Mouse (Mus musculus): ENCODE results near the gene Phlda3. TPM values are rescaled to one million over a fixed set of nuclear protein-coding genes. Genes with fewer than 3 reads are reported as not detected.
A peak's percentile ranks its signal among the peaks of the same experiment; 100 is the strongest.

The Phlda3 gene
- polyA plus RNA-seq, 1 experiment from 2014 or later: 4.0 TPM

DNA sequence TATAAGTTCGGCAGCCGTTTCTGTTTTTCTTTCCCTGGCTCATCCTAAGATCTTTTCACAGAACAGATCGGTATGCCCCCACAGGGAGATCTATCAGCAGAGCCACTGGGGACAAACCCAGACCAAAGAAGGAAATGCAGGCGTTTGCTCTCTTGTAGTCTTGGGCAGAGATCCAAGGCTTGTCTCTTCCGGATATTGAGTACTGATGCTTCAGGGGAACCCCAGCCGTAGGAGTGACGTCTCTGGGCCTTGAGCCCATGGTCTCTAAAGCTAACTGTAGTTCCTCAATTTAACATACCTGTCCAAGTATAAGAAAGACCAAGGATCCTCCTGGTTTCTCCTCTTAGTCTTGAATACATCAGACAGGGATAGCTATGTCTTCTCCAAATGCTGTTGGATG is 40.0 kb upstream of the Phlda3 start:
- DNase-seq: no peak
- Histone ChIP-seq H3K27ac (ENCODE audit: low read depth) (no peak overlapping the region), H3K4me2 (ENCODE audit: low read depth, low read length) (no peak overlapping the region), H3K36me3 (replicated peaks; ENCODE audit: insufficient read depth, low read length) (no peaks in the 10 kb centered on the region), H3K9ac (replicated peaks) (no peak overlapping the region), H3K4me3 (ENCODE audit: low read depth, low read length) (no peak overlapping the region), H3K27me3 (ENCODE audit: insufficient read depth, low read length) (no peaks in the 10 kb centered on the region), H3K9me3 (ENCODE audit: low read length) (no peaks in the 10 kb centered on the region), H3K4me1 (ENCODE audit: insufficient read depth) (peaks cover 18% of the 10 kb centered on the region)
- 47% methylated on average over 7 of the region's 7 CpGs for whole genome bisulfite sequencing (ENCODE audit: insufficient replicate concordance)
- ATAC-seq: no peak
- TF ChIP-seq EP300 (IDR thresholded peaks at IDR 0.05; ENCODE audit: low read depth) (no peak), CTCF (IDR thresholded peaks at IDR 0.05; ENCODE audit: low read depth) (no peak)

DNA sequence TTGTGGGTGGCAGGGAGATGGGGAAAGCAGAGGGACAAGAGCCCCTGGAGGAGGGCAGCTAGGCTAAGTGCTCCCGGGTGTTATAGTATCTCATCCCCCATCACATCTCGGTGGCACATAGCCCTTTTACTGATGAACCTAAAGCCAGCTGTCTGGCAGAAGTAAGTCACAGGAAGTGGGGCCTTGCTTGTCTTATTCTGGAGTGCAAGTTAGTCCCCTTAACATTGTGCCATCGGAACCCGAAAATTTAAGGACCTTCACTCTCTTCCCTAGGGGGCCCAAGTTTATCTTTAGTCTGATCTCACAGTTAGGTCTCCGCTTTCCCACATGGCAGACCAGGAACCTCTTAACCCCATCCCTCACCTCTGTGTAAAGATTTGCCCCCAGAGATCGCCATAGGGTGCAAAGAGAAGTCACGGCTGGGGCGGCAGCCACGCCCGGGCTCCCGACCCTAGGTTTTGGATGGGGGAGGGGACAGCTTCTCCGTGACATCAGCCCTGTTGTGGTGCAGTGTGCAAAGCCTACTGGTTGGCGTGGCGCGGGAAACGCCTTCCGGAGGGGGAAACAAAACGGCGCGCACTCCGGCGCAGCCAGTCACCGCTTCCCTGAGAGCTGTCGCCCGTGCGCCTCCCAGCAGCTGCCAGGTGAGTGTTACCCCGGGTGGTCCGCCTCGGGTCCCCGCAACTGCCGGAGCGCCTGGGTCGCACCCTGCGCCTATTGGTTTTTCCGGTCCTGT is 37.1 kb upstream of the Phlda3 start:
- H3K4me1 ChIP-seq (ENCODE audit: insufficient read depth): peaks cover 26% of the 10 kb centered on the region
- H3K27ac ChIP-seq (ENCODE audit: low read depth): peak overlapping the region; percentile 88
- ATAC-seq (peak; percentile 96), DNase-seq (peak; percentile 91)
- TF ChIP-seq CTCF (IDR thresholded peaks at IDR 0.05; ENCODE audit: low read depth) (no peak), EP300 (IDR thresholded peaks at IDR 0.05; ENCODE audit: low read depth) (no peak)
- no peaks in the 10 kb centered on the region for H3K9me3 ChIP-seq (ENCODE audit: low read length)
- 2% methylated on average over 35 of the region's 35 CpGs for WGBS (ENCODE audit: insufficient replicate concordance)
- H3K27me3 ChIP-seq (ENCODE audit: insufficient read depth, low read length): no peaks in the 10 kb centered on the region
- no peaks in the 10 kb centered on the region for H3K36me3 ChIP-seq (replicated peaks; ENCODE audit: insufficient read depth, low read length)
- H3K4me2 ChIP-seq (ENCODE audit: low read depth, low read length): peak overlapping the region; percentile 92
- H3K4me3 ChIP-seq (ENCODE audit: low read depth, low read length): peak overlapping the region; percentile 83
- peak overlapping the region; percentile 88 for H3K9ac ChIP-seq (replicated peaks)

DNA sequence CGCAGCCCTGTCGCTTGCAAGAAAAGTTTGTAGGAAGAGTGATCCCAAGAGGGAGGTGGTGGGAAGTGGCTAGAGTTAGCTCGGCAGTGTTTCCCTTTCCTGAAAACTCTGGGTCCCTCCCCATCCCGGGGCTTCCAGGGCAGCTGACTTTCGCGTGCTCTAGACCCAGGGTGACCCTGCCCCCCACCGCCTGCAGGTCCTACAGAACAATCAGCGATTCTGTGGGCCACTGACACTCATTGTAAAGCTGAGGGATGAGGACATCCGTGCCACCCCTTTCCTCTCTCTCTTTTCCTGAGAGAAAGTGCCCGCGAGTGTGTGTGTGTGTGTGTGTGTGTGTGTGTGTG is 36.6 kb upstream of the Phlda3 start:
- DNase-seq (no peak), ATAC-seq (peak; percentile 67)
- peak overlapping the region; percentile 88 for H3K9ac ChIP-seq (replicated peaks)
- H3K27ac ChIP-seq (ENCODE audit: low read depth): peak overlapping the region; percentile 88
- H3K4me3 ChIP-seq (ENCODE audit: low read depth, low read length): peak overlapping the region; percentile 83
- no peaks in the 10 kb centered on the region for H3K36me3 ChIP-seq (replicated peaks; ENCODE audit: insufficient read depth, low read length)
- peak overlapping the region; percentile 92 for H3K4me2 ChIP-seq (ENCODE audit: low read depth, low read length)
- TF ChIP-seq EP300 (IDR thresholded peaks at IDR 0.05; ENCODE audit: low read depth) (no peak), CTCF (IDR thresholded peaks at IDR 0.05; ENCODE audit: low read depth) (no peak)
- peaks cover 27% of the 10 kb centered on the region for H3K4me1 ChIP-seq (ENCODE audit: insufficient read depth)
- under 1% methylated on average over 11 of the region's 11 CpGs for WGBS (ENCODE audit: insufficient replicate concordance)
- H3K9me3 ChIP-seq (ENCODE audit: low read length): no peaks in the 10 kb centered on the region
- no peaks in the 10 kb centered on the region for H3K27me3 ChIP-seq (ENCODE audit: insufficient read depth, low read length)

DNA sequence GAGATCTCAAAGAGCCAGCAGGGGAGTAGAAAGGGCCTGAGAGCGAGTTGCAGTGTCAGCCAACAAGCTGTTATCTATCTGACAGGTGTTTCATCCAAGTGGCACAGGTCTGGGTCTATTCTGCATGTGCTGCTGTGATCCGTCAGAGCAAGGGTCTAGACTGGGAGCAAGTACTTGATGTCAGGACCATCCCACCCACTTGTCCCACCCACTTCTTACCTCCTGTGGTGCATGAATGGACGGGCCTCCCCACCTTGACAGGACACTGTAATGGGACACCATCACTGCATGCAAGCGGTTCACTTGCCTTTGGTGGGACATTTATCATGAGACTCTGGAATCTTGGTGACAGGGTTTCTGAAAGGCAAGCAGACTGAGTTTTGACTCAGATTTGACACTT is 36.1 kb upstream of the Phlda3 start:
- H3K36me3 ChIP-seq (replicated peaks; ENCODE audit: insufficient read depth, low read length): no peaks in the 10 kb centered on the region
- WGBS (ENCODE audit: insufficient replicate concordance): 17% methylated on average over 4 of the region's 4 CpGs
- ATAC-seq (no peak), DNase-seq (no peak)
- H3K4me2 ChIP-seq (ENCODE audit: low read depth, low read length): peak overlapping the region; percentile 92
- no peaks in the 10 kb centered on the region for H3K9me3 ChIP-seq (ENCODE audit: low read length)
- peak overlapping the region; percentile 88 for H3K27ac ChIP-seq (ENCODE audit: low read depth)
- H3K27me3 ChIP-seq (ENCODE audit: insufficient read depth, low read length): no peaks in the 10 kb centered on the region
- H3K9ac ChIP-seq (replicated peaks): peak overlapping the region; percentile 88
- H3K4me3 ChIP-seq (ENCODE audit: low read depth, low read length): peak overlapping the region; percentile 83
- TF ChIP-seq CTCF (IDR thresholded peaks at IDR 0.05; ENCODE audit: low read depth) (no peak), EP300 (IDR thresholded peaks at IDR 0.05; ENCODE audit: low read depth) (no peak)
- H3K4me1 ChIP-seq (ENCODE audit: insufficient read depth): peaks cover 31% of the 10 kb centered on the region

DNA sequence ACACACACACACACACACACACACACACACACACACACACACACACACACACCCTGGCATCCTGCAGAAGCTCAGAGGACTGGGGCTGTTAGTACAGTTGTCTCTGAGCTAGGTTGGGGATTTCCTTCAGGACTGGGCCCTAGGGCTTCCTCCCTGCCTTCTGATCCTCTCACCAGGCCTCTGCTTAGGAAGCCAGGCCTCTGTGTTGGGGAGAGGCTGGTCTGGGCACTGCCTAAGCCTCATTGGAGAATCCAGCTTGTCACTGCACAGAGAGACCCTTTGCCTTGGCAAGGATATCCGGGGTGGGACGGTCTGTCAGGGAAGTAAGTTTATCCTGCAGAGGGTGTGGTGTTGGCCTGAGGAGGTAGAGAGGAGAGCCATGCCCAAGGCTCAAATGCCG is 35.6 kb upstream of the Phlda3 start:
- WGBS (ENCODE audit: insufficient replicate concordance): 22% methylated on average over 3 of the region's 3 CpGs
- no peak overlapping the region for H3K27ac ChIP-seq (ENCODE audit: low read depth)
- ATAC-seq (no peak), DNase-seq (no peak)
- H3K36me3 ChIP-seq (replicated peaks; ENCODE audit: insufficient read depth, low read length): no peaks in the 10 kb centered on the region
- peak overlapping the region; percentile 92 for H3K4me2 ChIP-seq (ENCODE audit: low read depth, low read length)
- H3K4me1 ChIP-seq (ENCODE audit: insufficient read depth): peaks cover 34% of the 10 kb centered on the region
- no peaks in the 10 kb centered on the region for H3K27me3 ChIP-seq (ENCODE audit: insufficient read depth, low read length)
- H3K9ac ChIP-seq (replicated peaks): peak overlapping the region; percentile 88; the same call in 1 of the 2 replicates
- peak overlapping the region; percentile 83; the same call in 1 of the 2 replicates for H3K4me3 ChIP-seq (ENCODE audit: low read depth, low read length)
- TF ChIP-seq CTCF (IDR thresholded peaks at IDR 0.05; ENCODE audit: low read depth): no peak
- TF ChIP-seq EP300 (IDR thresholded peaks at IDR 0.05; ENCODE audit: low read depth): no peak
- H3K9me3 ChIP-seq (ENCODE audit: low read length): no peaks in the 10 kb centered on the region

DNA sequence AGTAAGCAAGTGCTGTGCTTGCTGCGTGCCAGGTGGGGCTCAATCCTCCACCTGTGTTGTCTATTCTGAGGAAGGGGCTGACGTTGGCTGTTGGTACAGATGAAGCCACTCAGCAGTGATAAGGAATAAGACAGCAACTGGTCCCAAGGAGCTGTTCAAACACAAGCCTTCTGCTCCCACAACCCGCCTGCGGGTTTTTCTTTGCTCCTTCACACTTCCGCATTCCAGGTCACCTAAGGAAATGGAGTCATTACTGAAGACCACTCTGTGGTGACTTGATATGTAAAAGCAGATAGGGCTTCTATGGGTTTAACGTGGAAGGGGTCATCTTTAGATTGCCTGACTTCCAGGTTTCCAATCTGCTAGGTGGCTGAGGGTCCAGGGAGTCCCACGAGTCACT is 34.5 kb upstream of the Phlda3 start:
- H3K27ac ChIP-seq (ENCODE audit: low read depth): 0 out of 2 replicates have a peak overlapping the region, but pooled peaks have one; percentile 3
- H3K9ac ChIP-seq (replicated peaks): no peak overlapping the region
- H3K4me2 ChIP-seq (ENCODE audit: low read depth, low read length): peak overlapping the region; percentile 92
- no peak for DNase-seq
- H3K9me3 ChIP-seq (ENCODE audit: low read length): no peaks in the 10 kb centered on the region
- H3K4me3 ChIP-seq (ENCODE audit: low read depth, low read length): no peak overlapping the region
- no peaks in the 10 kb centered on the region for H3K27me3 ChIP-seq (ENCODE audit: insufficient read depth, low read length)
- no peak for ATAC-seq
- TF ChIP-seq CTCF (IDR thresholded peaks at IDR 0.05; ENCODE audit: low read depth) (no peak), EP300 (IDR thresholded peaks at IDR 0.05; ENCODE audit: low read depth) (no peak)
- H3K4me1 ChIP-seq (ENCODE audit: insufficient read depth): peaks cover 35% of the 10 kb centered on the region
- WGBS (ENCODE audit: insufficient replicate concordance): 33% methylated on average over 7 of the region's 7 CpGs
- H3K36me3 ChIP-seq (replicated peaks; ENCODE audit: insufficient read depth, low read length): no peaks in the 10 kb centered on the region
